Mouse (Mus musculus): ENCODE data around the gene Ube2e1.

The Ube2e1 gene

GRCm38 (mm10) chr14:18331693-18332131, at the start of gene Ube2e1:
TSS of gene Ube2e1 (minus strand) at chr14:18331859.
- peak; percentile 67 for DNase-seq

GRCm38 (mm10) chr14:18379841-18380240, 48.2 kb upstream of the Ube2e1 start:
- DNase-seq = no peak

- peak; percentile 16 for DNase-seq
Observed at GRCm38 (mm10) chr14:18377944-18378575, 46.4 kb upstream of the Ube2e1 start.

GRCm38 (mm10) chr14:18376206-18376605, 44.5 kb upstream of the Ube2e1 start:
- DNase-seq = no peak

GRCm38 (mm10) chr14:18373758-18374405, 42.2 kb upstream of the Ube2e1 start:
- no peak for DNase-seq

GRCm38 (mm10) chr14:18372761-18373610, 41.3 kb upstream of the Ube2e1 start:
- DNase-seq = peak; percentile 50

GRCm38 (mm10) chr14:18369031-18369430, 37.4 kb upstream of the Ube2e1 start:
- DNase-seq = no peak

GRCm38 (mm10) chr14:18367025-18367424, 35.4 kb upstream of the Ube2e1 start:
- DNase-seq = no peak

- no peak for DNase-seq
Observed at GRCm38 (mm10) chr14:18364321-18364720, 32.7 kb upstream of the Ube2e1 start.

GRCm38 (mm10) chr14:18356442-18356841, 24.8 kb upstream of the Ube2e1 start:
- DNase-seq = no peak

GRCm38 (mm10) chr14:18355514-18356190, 24.0 kb upstream of the Ube2e1 start:
- DNase-seq = no peak

GRCm38 (mm10) chr14:18353525-18353924, 21.9 kb upstream of the Ube2e1 start:
- DNase-seq = no peak

- DNase-seq = no peak
Observed at GRCm38 (mm10) chr14:18352934-18353333, 21.3 kb upstream of the Ube2e1 start.

- DNase-seq = no peak
Observed at GRCm38 (mm10) chr14:18350680-18351079, 19.0 kb upstream of the Ube2e1 start.

GRCm38 (mm10) chr14:18349871-18350270, 18.2 kb upstream of the Ube2e1 start:
- DNase-seq = no peak

GRCm38 (mm10) chr14:18343589-18343988, 11.9 kb upstream of the Ube2e1 start:
- DNase-seq = no peak

GRCm38 (mm10) chr14:18342749-18343148, 11.1 kb upstream of the Ube2e1 start:
- DNase-seq = no peak

GRCm38 (mm10) chr14:18341088-18341487, 9.4 kb upstream of the Ube2e1 start:
- DNase-seq = no peak

- DNase-seq = no peak
Observed at GRCm38 (mm10) chr14:18336106-18336505, 4.4 kb upstream of the Ube2e1 start.

- peak; percentile 17 for DNase-seq
Observed at GRCm38 (mm10) chr14:18330789-18331692, 618 bp downstream of the Ube2e1 start.

- DNase-seq = no peak
Observed at GRCm38 (mm10) chr14:18326968-18327672, 4.5 kb downstream of the Ube2e1 start.
